Mouse (Mus musculus) liver, embryonic 16.5 days (tissue): Measurements from ENCODE around the gene Fbxl15. TPM values are rescaled to one million over a fixed set of nuclear protein-coding genes. Genes with fewer than 3 reads are reported as not detected.

Experiments
- ATAC-seq: fragments of 200-750 bp; cut with Nextera tagmentation; 2 replicates; pipeline ENCODE4 v1.8.0; 2017; ENCODE audit warnings: low read depth, mild to moderate bottlenecking, moderate number of reproducible peaks, moderate library complexity
- H3K27ac ChIP-seq: fragments of 300-500 bp; sonication (generic); 2 replicates; pipeline ENCODE4 v1.5.1; 2014; ENCODE audit warnings: mild to moderate bottlenecking, low read length
- H3K27me3 ChIP-seq: fragments of 300-500 bp; sonication (generic); 2 replicates; pipeline ENCODE4 v1.6.1; 2014; ENCODE audit warnings: low read depth, low read length, mixed read lengths; ENCODE audit not compliant: control insufficient read depth, insufficient read depth
- H3K36me3 ChIP-seq: fragments of 300-500 bp; sonication (generic); 2 replicates; pipeline ENCODE4 v1.6.1; 2014; ENCODE audit warnings: mild to moderate bottlenecking; ENCODE audit not compliant: control insufficient read depth, insufficient read depth
- H3K4me1 ChIP-seq: fragments of 300-500 bp; sonication (generic); 2 replicates; pipeline ENCODE4 v1.6.1; 2014; ENCODE audit warnings: low read depth, low read length, mixed read lengths; ENCODE audit not compliant: control insufficient read depth
- H3K4me2 ChIP-seq: fragments of 300-500 bp; sonication (generic); 2 replicates; pipeline ENCODE4 v1.6.1; 2014; ENCODE audit warnings: low read depth, low read length, mixed read lengths
- H3K4me3 ChIP-seq: fragments of 300-500 bp; sonication (generic); 2 replicates; pipeline ENCODE4 v1.5.1; 2014; ENCODE audit warnings: low read depth, mild to moderate bottlenecking, low read length
- H3K9ac ChIP-seq: fragments of 300-500 bp; sonication (generic); 2 replicates; pipeline ENCODE4 v1.6.1; 2014; ENCODE audit warnings: low read depth, low read length
- H3K9me3 ChIP-seq: fragments of 300-500 bp; sonication (generic); replicated peaks from 2 replicates; pipeline ENCODE4 v1.6.1; 2016; ENCODE audit warnings: low read length; ENCODE audit not compliant: control insufficient read depth
- WGBS: fragments of 180-500 bp; shearing (Covaris S2); extraction: QIAGEN DNeasy Blood & Tissue Kit; methylation state at CpG from one replicate; pipeline ENCODE4 v1.1.7; 2014; ENCODE audit not compliant: insufficient replicate concordance; 5-methylcytosine and 5-hydroxymethylcytosine counted together
- polyA plus RNA-seq: library from polyadenylated mRNA; unstranded; fragments of >200 nt; fragmentation: Nextera tagmentation; extraction: Ambion mirVana; gene quantifications from 2 replicates; pipeline ENCODE4 v1.2.1, GENCODE M21; 2015

Fbxl15 gene
- polyA plus RNA-seq, 1 experiment from 2014 or later, result 11.1 TPM

- ATAC-seq, result no peak
- peak overlapping the region; percentile 71 for H3K9ac ChIP-seq
- peaks cover 8% of the 10 kb centered on the region for H3K27me3 ChIP-seq
- peak overlapping the region; percentile 69 for H3K4me3 ChIP-seq
- WGBS, result 25% methylated on average over 14 of the region's 14 CpGs
- peak overlapping the region; percentile 86 for H3K4me2 ChIP-seq
- peak overlapping the region; percentile 65 for H3K27ac ChIP-seq
- H3K4me1 ChIP-seq, result peaks cover 24% of the 10 kb centered on the region
- no peaks in the 10 kb centered on the region for H3K9me3 ChIP-seq
- H3K36me3 ChIP-seq, result no peaks in the 10 kb centered on the region
Observed at GRCm38 (mm10) chr19:46347936-46348668, 20.1 kb downstream of the Fbxl15 start.

- peak overlapping the region; percentile 86 for H3K4me2 ChIP-seq
- peak overlapping the region; percentile 69 for H3K4me3 ChIP-seq
- H3K27me3 ChIP-seq, result peaks cover 8% of the 10 kb centered on the region
- peak overlapping the region; percentile 65 for H3K27ac ChIP-seq
- peak overlapping the region; percentile 71 for H3K9ac ChIP-seq
- peak; percentile 84 for ATAC-seq
- H3K9me3 ChIP-seq, result no peaks in the 10 kb centered on the region
- H3K36me3 ChIP-seq, result no peaks in the 10 kb centered on the region
- WGBS, result 1% methylated on average over 66 of the region's 78 CpGs
- peaks cover 20% of the 10 kb centered on the region for H3K4me1 ChIP-seq
Observed at GRCm38 (mm10) chr19:46348761-46349458, 20.9 kb downstream of the Fbxl15 start.

- H3K4me3 ChIP-seq, result peak overlapping the region; percentile 69
- H3K27me3 ChIP-seq, result peaks cover 8% of the 10 kb centered on the region
- H3K27ac ChIP-seq, result no peak overlapping the region
- no peak for ATAC-seq
- no peaks in the 10 kb centered on the region for H3K9me3 ChIP-seq
- 42% methylated on average over 6 of the region's 6 CpGs for WGBS
- no peaks in the 10 kb centered on the region for H3K36me3 ChIP-seq
- peak overlapping the region; percentile 71 for H3K9ac ChIP-seq
- peak overlapping the region; percentile 86 for H3K4me2 ChIP-seq
- peaks cover 19% of the 10 kb centered on the region for H3K4me1 ChIP-seq
Observed at GRCm38 (mm10) chr19:46349550-46349949, 21.6 kb downstream of the Fbxl15 start.

GRCm38 (mm10) chr19:46350168-46350932 lies 22.4 kb downstream of the Fbxl15 start, which contains the start of gene 2310034G01Rik:
Gene 2310034G01Rik (minus strand): TSS chr19:46350302.
- H3K4me1 ChIP-seq, result peaks cover 16% of the 10 kb centered on the region
- H3K4me3 ChIP-seq, result peak within 1 kb of the TSS; percentile 69
- no peak for ATAC-seq
- H3K36me3 ChIP-seq, result no peaks in the 10 kb centered on the region
- peak within 1 kb of the TSS; percentile 51; the same call in 1 of the 2 replicates for H3K27ac ChIP-seq
- WGBS, result 44% methylated on average over 10 of the region's 10 CpGs
- H3K9ac ChIP-seq, result peak within 1 kb of the TSS; percentile 71
- no peaks in the 10 kb centered on the region for H3K9me3 ChIP-seq
- peak within 1 kb of the TSS; percentile 86 for H3K4me2 ChIP-seq
- H3K27me3 ChIP-seq, result peaks cover 8% of the 10 kb centered on the region

GRCm38 (mm10) chr19:46356701-46357138 lies 28.7 kb downstream of the Fbxl15 start:
- Histone ChIP-seq H3K36me3 (no peaks in the 10 kb centered on the region), H3K27ac (peak overlapping the region; percentile 33), H3K4me2 (peak overlapping the region; percentile 99), H3K4me3 (peak overlapping the region; percentile 73), H3K4me1 (peaks cover 26% of the 10 kb centered on the region), H3K9ac (peak overlapping the region; percentile 71), H3K9me3 (no peaks in the 10 kb centered on the region), H3K27me3 (no peaks in the 10 kb centered on the region)
- WGBS, result under 1% methylated on average over 29 of the region's 29 CpGs
- peak; percentile 92 for ATAC-seq

GRCm38 (mm10) chr19:46357344-46358280 lies 29.6 kb downstream of the Fbxl15 start:
- ATAC-seq, result no peak; the same call in 1 of the 2 replicates
- peaks cover 26% of the 10 kb centered on the region for H3K4me1 ChIP-seq
- peak overlapping the region; percentile 71 for H3K9ac ChIP-seq
- peak overlapping the region; percentile 68 for H3K27ac ChIP-seq
- H3K4me3 ChIP-seq, result peak overlapping the region; percentile 73
- no peaks in the 10 kb centered on the region for H3K9me3 ChIP-seq
- no peaks in the 10 kb centered on the region for H3K36me3 ChIP-seq
- no peaks in the 10 kb centered on the region for H3K27me3 ChIP-seq
- peak overlapping the region; percentile 99 for H3K4me2 ChIP-seq
- 4% methylated on average over 25 of the region's 25 CpGs for WGBS

- 19% methylated on average over 4 of the region's 4 CpGs for WGBS
- Histone ChIP-seq H3K27ac (peak overlapping the region; percentile 68), H3K4me3 (no peak overlapping the region)
Observed at GRCm38 (mm10) chr19:46358381-46358780, 30.4 kb downstream of the Fbxl15 start.

GRCm38 (mm10) chr19:46362104-46362503 lies 34.1 kb downstream of the Fbxl15 start:
- no peak overlapping the region for H3K4me2 ChIP-seq
- H3K36me3 ChIP-seq, result no peaks in the 10 kb centered on the region
- no peak overlapping the region for H3K9ac ChIP-seq
- H3K27me3 ChIP-seq, result no peaks in the 10 kb centered on the region
- no peak overlapping the region for H3K27ac ChIP-seq
- no peak for ATAC-seq
- H3K4me1 ChIP-seq, result peaks cover 19% of the 10 kb centered on the region
- no peaks in the 10 kb centered on the region for H3K9me3 ChIP-seq
- no peak overlapping the region for H3K4me3 ChIP-seq
- 72% methylated on average over 8 of the region's 8 CpGs for WGBS

More at GRCm38 (mm10) chr19:46358381-46358780, 30.4 kb downstream of the Fbxl15 start:
- peak; percentile 44 for ATAC-seq
- Histone ChIP-seq H3K9me3 (no peaks in the 10 kb centered on the region), H3K9ac (peak overlapping the region; percentile 15; the same call in 1 of the 2 replicates), H3K4me2 (peak overlapping the region; percentile 99), H3K36me3 (no peaks in the 10 kb centered on the region), H3K27me3 (no peaks in the 10 kb centered on the region), H3K4me1 (peaks cover 26% of the 10 kb centered on the region)
